Mouse (Mus musculus): ENCODE measurements around the gene Slx1b. TPM values are rescaled to one million over a fixed set of nuclear protein-coding genes. Genes with fewer than 3 reads are reported as not detected.

Gene Slx1b
- total RNA-seq, 1 experiment from 2014 or later: 10.7 TPM

Other genes starting within 250 kb of the Slx1b start
- gene Atp2a1, start 232.7 kb downstream of the Slx1b start, total RNA-seq (2021): 0.33 and 0.68 TPM in 2 replicates
- gene Sh2b1, start 220.4 kb downstream of the Slx1b start, total RNA-seq (2021): 52.3 and 56.4 TPM in 2 replicates
- 221 and 223 TPM in 2 replicates for gene Tufm, start 208.4 kb downstream of the Slx1b start, total RNA-seq (2021)
- gene Atxn2l, start 192.3 kb downstream of the Slx1b start, total RNA-seq (2021): 90.3 and 96.7 TPM in 2 replicates
- gene Eif3c, start 129.4 kb downstream of the Slx1b start, total RNA-seq (2021): 241 and 262 TPM in 2 replicates
- 2.9 and 3.5 TPM in 2 replicates for gene Apobr, start 110.8 kb downstream of the Slx1b start, total RNA-seq (2021)
- 25.3 and 31.1 TPM in 2 replicates for gene Cln3, start 110.0 kb downstream of the Slx1b start, total RNA-seq (2021)
- gene Il27, start 100.8 kb downstream of the Slx1b start, total RNA-seq (2021): not detected in 2 replicates
- 16.2 and 21.5 TPM in 2 replicates for gene Nupr1, start 64.9 kb downstream of the Slx1b start, total RNA-seq (2021)
- 38.3 and 48.0 TPM in 2 replicates for gene Sgf29, start 46.5 kb downstream of the Slx1b start, total RNA-seq (2021)
- gene Sult1a1, start 19.4 kb downstream of the Slx1b start, total RNA-seq (2021): 81.6 and 83.8 TPM in 2 replicates
- gene Bola2, start 383 bp downstream of the Slx1b start, total RNA-seq (2021): 74.9 and 82.9 TPM in 2 replicates
- 12.0 and 78.1 TPM in 2 replicates for gene Coro1a, start 12.0 kb upstream of the Slx1b start, total RNA-seq (2021)
- gene Mapk3, start 63.8 kb upstream of the Slx1b start, total RNA-seq (2021): 128 and 136 TPM in 2 replicates
- 3.8 and 5.6 TPM in 2 replicates for gene Gdpd3, start 70.5 kb upstream of the Slx1b start, total RNA-seq (2021)
- 129 and 173 TPM in 2 replicates for gene Ypel3, start 81.2 kb upstream of the Slx1b start, total RNA-seq (2021)
- gene Tbx6, start 85.7 kb upstream of the Slx1b start, total RNA-seq (2021): 1.2 and 1.5 TPM in 2 replicates
- gene Ppp4c, start 96.7 kb upstream of the Slx1b start, total RNA-seq (2021): 94.7 and 109 TPM in 2 replicates
- gene Fam57b, start 101.9 kb upstream of the Slx1b start, total RNA-seq (2021): 32.1 and 32.5 TPM in 2 replicates
- gene 4930451I11Rik, start 135.9 kb upstream of the Slx1b start, total RNA-seq (2021): not detected in 2 replicates
- gene Doc2a, start 151.6 kb upstream of the Slx1b start, total RNA-seq (2021): 0.63 and 0.64 TPM in 2 replicates
- gene Hirip3, start 166.2 kb upstream of the Slx1b start, total RNA-seq (2021): 24.1 and 30.2 TPM in 2 replicates
- 39.2 and 41.9 TPM in 2 replicates for gene Ino80e, start 166.6 kb upstream of the Slx1b start, total RNA-seq (2021)
- 68.8 and 79.4 TPM in 2 replicates for gene Taok2, start 188.9 kb upstream of the Slx1b start, total RNA-seq (2021)
- 27.6 and 27.9 TPM in 2 replicates for gene Tmem219, start 227.1 kb upstream of the Slx1b start, total RNA-seq (2021)
- gene Kctd13, start 233.1 kb upstream of the Slx1b start, total RNA-seq (2021): 20.2 and 24.7 TPM in 2 replicates